Mouse (Mus musculus) kidney, postnatal 4 days (tissue): ENCODE data around the gene Wipf1.

Experiments
- DNase-seq, 2 experiments: peaks; one replicate each; pipeline ENCODE4 v3.0.0; 2021; ENCODE audit warnings: mixed read lengths in 2 of 2

Gene Wipf1

GRCm38 (mm10) chr2:73428803-73429468 lies 100.6 kb downstream of the Wipf1 start:
- DNase-seq: no peak

- peak; percentile 50 to 61 for DNase-seq
Measured at GRCm38 (mm10) chr2:73427293-73427692, 102.2 kb downstream of the Wipf1 start.

GRCm38 (mm10) chr2:73425822-73426221 lies 103.7 kb downstream of the Wipf1 start:
- DNase-seq: no peak

GRCm38 (mm10) chr2:73419730-73420129 lies 109.8 kb downstream of the Wipf1 start:
- no peak for DNase-seq

GRCm38 (mm10) chr2:73419285-73419684 lies 110.2 kb downstream of the Wipf1 start:
- peak; percentile 60 to 68 for DNase-seq

- DNase-seq: no peak
Measured at GRCm38 (mm10) chr2:73415892-73416291, 113.6 kb downstream of the Wipf1 start.

- DNase-seq: no peak
Measured at GRCm38 (mm10) chr2:73410076-73410475, 119.5 kb downstream of the Wipf1 start.

GRCm38 (mm10) chr2:73407662-73408061 lies 121.9 kb downstream of the Wipf1 start:
- no peak for DNase-seq

- DNase-seq: no peak
Measured at GRCm38 (mm10) chr2:73406336-73406915, 123.1 kb downstream of the Wipf1 start.

- no peak for DNase-seq
Measured at GRCm38 (mm10) chr2:73404980-73405379, 124.6 kb downstream of the Wipf1 start.

GRCm38 (mm10) chr2:73404442-73404841 lies 125.1 kb downstream of the Wipf1 start:
- no peak for DNase-seq

- DNase-seq: no peak
Measured at GRCm38 (mm10) chr2:73403385-73404013, 126.0 kb downstream of the Wipf1 start.

- DNase-seq: no peak
Measured at GRCm38 (mm10) chr2:73401689-73402088, 127.8 kb downstream of the Wipf1 start.

- DNase-seq: no peak
Measured at GRCm38 (mm10) chr2:73397476-73397875, 132.1 kb downstream of the Wipf1 start.

GRCm38 (mm10) chr2:73396828-73397325 lies 132.7 kb downstream of the Wipf1 start:
- DNase-seq: no peak

- DNase-seq: no peak
Measured at GRCm38 (mm10) chr2:73395516-73395915, 134.0 kb downstream of the Wipf1 start.

GRCm38 (mm10) chr2:73394476-73394875 lies 135.1 kb downstream of the Wipf1 start:
- no peak for DNase-seq

GRCm38 (mm10) chr2:73392772-73393171 lies 136.8 kb downstream of the Wipf1 start:
- no peak for DNase-seq

GRCm38 (mm10) chr2:73389951-73390350 lies 139.6 kb downstream of the Wipf1 start:
- DNase-seq: no peak

- no peak for DNase-seq
Measured at GRCm38 (mm10) chr2:73387806-73388205, 141.7 kb downstream of the Wipf1 start.

- DNase-seq: peak; percentile 100
Measured at GRCm38 (mm10) chr2:73386356-73387046, 143.0 kb downstream of the Wipf1 start, which contains the start of gene Gpr155. Gene Gpr155, minus strand, starts transcription at chr2:73386572.

GRCm38 (mm10) chr2:73385641-73386355 lies 143.7 kb downstream of the Wipf1 start:
- no peak for DNase-seq

- no peak for DNase-seq
Measured at GRCm38 (mm10) chr2:73385172-73385571, 144.4 kb downstream of the Wipf1 start.
